Mouse (Mus musculus) cortical plate, adult 2 months (tissue): ENCODE results near the gene Brix1. TPM values are rescaled to one million over a fixed set of nuclear protein-coding genes. Genes with fewer than 3 reads are reported as not detected.
"Not testable (repeated sequence)": the region's sequence is repeated elsewhere in the genome, so short reads cannot be mapped to it uniquely, and the experiment has no call there.

Source experiments
- H3K27ac ChIP-seq: fragments of 200-500 bp; 2 replicates; pipeline ENCODE4 v1.5.1; 2012; ENCODE audit warnings: low read length, control low read depth, inconsistent platforms; ENCODE audit not compliant: insufficient read depth
- H3K4me1 ChIP-seq: fragments of 200-500 bp; 2 replicates; pipeline ENCODE4 v1.6.1; 2011; ENCODE audit warnings: low read length; ENCODE audit not compliant: control insufficient read depth, insufficient read depth
- H3K4me3 ChIP-seq: fragments of 200-500 bp; 2 replicates; pipeline ENCODE4 v1.5.1; 2011; ENCODE audit warnings: mild to moderate bottlenecking, low read length, control low read depth; ENCODE audit not compliant: insufficient read depth
- CTCF ChIP-seq: fragments of 200-500 bp; IDR thresholded peaks from 2 replicates; pipeline ENCODE4 v1.5.1; 2011; ENCODE audit warnings: mild to moderate bottlenecking, control low read depth, low read length; ENCODE audit not compliant: insufficient read depth; ENCODE audit errors: extremely low read depth
- POLR2A ChIP-seq: fragments of 200-500 bp; IDR thresholded peaks from 2 replicates; pipeline ENCODE4 v1.6.1; 2011; ENCODE audit warnings: mild to moderate bottlenecking, low read length, control low read depth; ENCODE audit not compliant: insufficient read depth; ENCODE audit errors: extremely low read depth
- polyA plus RNA-seq: library from polyadenylated mRNA; depleted of rRNA; stranded (reverse); fragments of >200 nt; gene quantifications from 2 replicates; pipeline ENCODE4 v1.2.3, GENCODE M21; 2012

Gene Brix1
- polyA plus RNA-seq, 1 experiment, result 11.3 TPM

GRCm38 (mm10) chr15:10499593-10499992 lies 13.8 kb upstream of the Brix1 start:
- Histone ChIP-seq H3K27ac (no peak overlapping the region), H3K4me3 (no peak overlapping the region), H3K4me1 (no peaks in the 10 kb centered on the region)
- TF ChIP-seq POLR2A (no peak), CTCF (no peak)

- H3K4me3 ChIP-seq, H3K27ac ChIP-seq, H3K4me1 ChIP-seq: not testable (repeated sequence)
These were observed 10.9 kb upstream of the Brix1 start for GRCm38 (mm10) chr15:10496696-10497095.

- Histone ChIP-seq H3K4me1 (no peaks in the 10 kb centered on the region), H3K4me3 (no peak overlapping the region), H3K27ac (no peak overlapping the region)
These were observed 10.2 kb upstream of the Brix1 start for GRCm38 (mm10) chr15:10495944-10496343.

GRCm38 (mm10) chr15:10490101-10490500 lies 4.4 kb upstream of the Brix1 start:
- Histone ChIP-seq H3K4me3 (no peak overlapping the region), H3K27ac (no peak overlapping the region), H3K4me1 (no peaks in the 10 kb centered on the region)
- TF ChIP-seq POLR2A (no peak), CTCF (no peak)

More at GRCm38 (mm10) chr15:10495944-10496343, 10.2 kb upstream of the Brix1 start:
- TF ChIP-seq CTCF (no peak), POLR2A (no peak)

- no peaks in the 10 kb centered on the region for H3K4me1 ChIP-seq
- no peak overlapping the region for H3K27ac ChIP-seq
- no peak overlapping the region; the same call in 1 of the 2 replicates for H3K4me3 ChIP-seq
- no peak for TF ChIP-seq CTCF
- no peak for TF ChIP-seq POLR2A
These were observed 1.5 kb upstream of the Brix1 start for GRCm38 (mm10) chr15:10487246-10487645.

GRCm38 (mm10) chr15:10486365-10486839 lies 655 bp upstream of the Brix1 start:
- no peak for TF ChIP-seq POLR2A
- no peak for TF ChIP-seq CTCF

GRCm38 (mm10) chr15:10470941-10471340 lies 14.8 kb downstream of the Brix1 start:
- TF ChIP-seq POLR2A (no peak), CTCF (no peak)
- Histone ChIP-seq H3K27ac (no peak overlapping the region), H3K4me1 (peaks cover 4% of the 10 kb centered on the region; the same call in 1 of the 2 replicates), H3K4me3 (peak overlapping the region; percentile 68; the same call in 1 of the 2 replicates)

More at GRCm38 (mm10) chr15:10486365-10486839, 655 bp upstream of the Brix1 start:
- peak overlapping the region; percentile 70 for H3K4me3 ChIP-seq
- no peaks in the 10 kb centered on the region for H3K4me1 ChIP-seq
- no peak overlapping the region for H3K27ac ChIP-seq

GRCm38 (mm10) chr15:10470151-10470831 lies 15.5 kb downstream of the Brix1 start, which contains the start of gene Dnajc21:
TSS of gene Dnajc21 (minus strand) at chr15:10470516.
- peak within 1 kb of the TSS; percentile 73; the same call in 1 of the 2 replicates for H3K27ac ChIP-seq
- peak within 1 kb of the TSS; percentile 68 for H3K4me3 ChIP-seq
- TF ChIP-seq POLR2A (peak; percentile 54; the same call in 1 of the 2 replicates), CTCF (no peak)
- peaks cover 4% of the 10 kb centered on the region; the same call in 1 of the 2 replicates for H3K4me1 ChIP-seq

GRCm38 (mm10) chr15:10469641-10470150 lies 16.1 kb downstream of the Brix1 start:
- peak overlapping the region; percentile 68 for H3K4me3 ChIP-seq
- H3K27ac ChIP-seq, result peak overlapping the region; percentile 73; the same call in 1 of the 2 replicates
- TF ChIP-seq POLR2A (no peak), CTCF (no peak)
- peaks cover 4% of the 10 kb centered on the region; the same call in 1 of the 2 replicates for H3K4me1 ChIP-seq

- H3K27ac ChIP-seq, result no peak overlapping the region
These were observed 17.0 kb downstream of the Brix1 start for GRCm38 (mm10) chr15:10468761-10469160.

More at GRCm38 (mm10) chr15:10468761-10469160, 17.0 kb downstream of the Brix1 start:
- TF ChIP-seq CTCF, result no peak
- TF ChIP-seq POLR2A, result no peak
- H3K4me3 ChIP-seq, result peak overlapping the region; percentile 68
- H3K4me1 ChIP-seq, result peaks cover 6% of the 10 kb centered on the region; the same call in 1 of the 2 replicates
